Mouse (Mus musculus): ENCODE results near the gene Sh3tc1. TPM values are rescaled to one million over a fixed set of nuclear protein-coding genes. Genes with fewer than 3 reads are reported as not detected.

Sh3tc1 gene
- polyA plus RNA-seq, 1 experiment = 16.6 TPM

DNA sequence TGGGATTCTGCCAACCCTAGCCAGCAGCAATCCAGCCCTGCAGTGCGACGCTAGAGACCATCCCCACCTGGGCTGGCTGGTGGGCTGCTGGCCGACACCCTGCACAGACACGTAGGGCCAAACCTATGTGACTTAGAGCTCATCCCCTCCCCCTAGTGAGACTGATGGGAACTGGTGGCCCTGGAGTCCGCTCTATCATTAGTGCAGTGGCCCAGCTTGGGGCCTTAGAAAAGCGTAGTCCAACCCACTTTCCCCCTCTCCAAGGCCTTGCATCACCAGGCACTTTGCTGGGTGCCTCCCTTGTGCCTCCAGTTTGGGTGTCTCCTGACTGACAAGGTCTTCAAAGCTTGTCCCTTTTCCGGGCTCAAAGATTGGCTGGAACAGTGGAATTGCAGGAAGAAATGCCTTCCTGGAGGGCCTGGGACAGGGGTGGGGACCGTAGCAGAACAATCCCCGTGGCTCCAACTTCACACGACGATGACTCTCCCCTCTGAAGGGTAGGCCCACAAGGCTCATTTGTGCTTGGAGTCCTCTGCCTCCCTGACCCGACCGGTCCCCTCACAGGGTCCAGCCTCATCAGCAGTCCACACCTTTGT is 1.5 kb upstream of the Sh3tc1 start:
- Histone ChIP-seq H3K27ac (replicated peaks; ENCODE audit: low read depth, low read length) (peak overlapping the region; percentile 8; the same call in 1 of the 2 replicates), H3K4me1 (ENCODE audit: control insufficient read depth, insufficient read depth, insufficient read length, low read length) (peaks cover 44% of the 10 kb centered on the region), H3K4me3 (ENCODE audit: insufficient read depth, low read depth, low read length) (no peak overlapping the region)

DNA sequence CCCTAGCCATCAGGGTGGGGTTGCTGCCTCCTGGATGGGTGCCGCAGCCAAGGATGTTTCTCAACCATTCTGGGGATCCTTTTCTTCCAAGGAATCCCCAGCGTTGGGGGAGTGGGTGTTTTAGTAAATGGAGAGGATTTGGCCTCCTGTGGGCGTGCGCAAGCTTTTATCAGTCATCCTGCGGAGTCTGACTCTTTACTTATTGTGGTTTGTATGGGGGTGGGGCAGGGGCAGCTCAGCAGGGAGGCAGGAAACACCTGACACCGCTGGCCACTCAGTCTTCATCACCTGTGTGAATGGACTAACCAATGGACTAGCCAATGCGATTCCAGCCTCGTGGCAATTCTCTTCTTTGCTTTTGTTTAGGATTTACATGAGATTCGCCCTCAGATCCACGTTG is 929 bp upstream of the Sh3tc1 start:
- Histone ChIP-seq H3K4me3 (ENCODE audit: insufficient read depth, low read depth, low read length) (no peak overlapping the region), H3K4me1 (ENCODE audit: control insufficient read depth, insufficient read depth, insufficient read length, low read length) (peaks cover 44% of the 10 kb centered on the region), H3K27ac (replicated peaks; ENCODE audit: low read depth, low read length) (no peak overlapping the region)

DNA sequence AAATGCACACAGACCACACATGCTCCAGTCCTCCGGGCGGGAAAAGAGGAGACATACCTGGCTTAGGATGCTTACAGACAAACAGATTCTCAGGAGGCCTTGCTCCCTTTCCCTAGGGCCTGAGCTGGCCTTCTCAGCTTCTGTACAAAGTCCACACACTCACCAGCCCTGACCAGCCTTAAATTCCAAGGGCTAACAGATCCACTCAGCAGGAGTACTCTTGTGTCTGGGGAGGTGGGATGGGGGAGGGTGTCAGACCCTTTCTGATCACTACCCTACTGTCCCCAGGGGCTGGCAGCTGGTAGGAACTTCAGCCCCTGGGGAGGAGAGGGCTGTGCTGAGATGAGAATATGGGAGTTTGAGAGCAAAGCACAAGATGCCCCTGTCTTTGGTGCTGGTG is 782 bp downstream of the Sh3tc1 start:
- Histone ChIP-seq H3K4me1 (ENCODE audit: control insufficient read depth, insufficient read depth, insufficient read length, low read length) (peaks cover 41% of the 10 kb centered on the region), H3K4me3 (ENCODE audit: insufficient read depth, low read depth, low read length) (no peak overlapping the region), H3K27ac (replicated peaks; ENCODE audit: low read depth, low read length) (no peak overlapping the region)

DNA sequence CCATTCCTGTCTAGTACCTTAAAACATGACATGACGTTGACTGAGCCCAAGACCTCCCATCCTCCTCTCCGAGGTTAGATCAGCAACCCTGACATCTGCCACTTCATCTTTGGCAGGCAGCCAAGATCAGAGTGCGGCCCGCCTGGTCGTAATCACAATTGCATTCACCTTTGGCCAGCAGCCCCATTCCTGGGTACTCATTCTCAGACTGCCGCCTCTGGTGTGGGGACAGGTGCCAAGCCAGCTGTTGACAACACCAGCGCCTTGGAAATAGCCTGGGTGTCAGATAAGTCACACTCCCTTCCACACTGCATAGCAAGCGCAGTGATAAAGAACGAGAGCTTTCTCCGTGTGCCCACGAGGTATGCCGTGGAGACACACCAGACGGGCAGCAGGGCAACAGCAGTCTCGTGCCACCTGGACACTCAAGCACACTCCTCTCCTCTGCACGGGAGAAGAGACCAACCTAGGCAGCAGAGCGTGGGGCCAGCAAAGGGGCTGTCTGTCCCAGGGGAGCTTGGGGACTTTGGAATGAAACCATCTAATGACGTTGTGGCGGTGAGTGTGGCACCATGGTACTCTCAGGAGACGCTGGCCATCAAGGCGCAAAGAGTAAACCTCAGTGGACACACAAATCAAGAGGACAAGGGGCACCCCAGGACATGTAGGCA is 2.4 kb downstream of the Sh3tc1 start:
- H3K27ac ChIP-seq (replicated peaks; ENCODE audit: low read depth, low read length) = no peak overlapping the region
- H3K4me3 ChIP-seq (ENCODE audit: insufficient read depth, low read depth, low read length) = no peak overlapping the region

DNA sequence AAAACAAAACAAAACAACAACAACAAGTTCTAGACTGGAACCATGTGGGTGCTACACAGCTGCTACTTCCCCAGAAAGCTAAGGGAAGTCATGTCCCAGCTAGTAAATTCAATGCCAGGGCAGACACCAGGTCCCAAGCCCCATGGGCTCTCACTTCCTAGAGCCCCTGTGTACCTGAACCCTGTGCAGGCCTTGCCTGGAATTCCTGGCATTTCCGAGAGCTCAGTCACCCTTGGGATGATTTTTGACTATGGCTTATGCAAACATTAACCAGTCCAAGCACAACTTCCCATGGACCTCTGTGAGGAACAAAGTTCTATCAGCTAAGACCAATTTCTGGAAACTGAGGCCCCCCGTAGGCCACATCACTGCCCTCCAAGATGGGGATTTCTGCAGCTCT is 6.3 kb downstream of the Sh3tc1 start:
- Histone ChIP-seq H3K27ac (replicated peaks; ENCODE audit: low read depth, low read length) (no peak overlapping the region), H3K4me1 (ENCODE audit: control insufficient read depth, insufficient read depth, insufficient read length, low read length) (peaks cover 19% of the 10 kb centered on the region), H3K4me3 (ENCODE audit: insufficient read depth, low read depth, low read length) (no peak overlapping the region)

More for the DNA sequence above, 2.4 kb downstream of the Sh3tc1 start:
- H3K4me1 ChIP-seq (ENCODE audit: control insufficient read depth, insufficient read depth, insufficient read length, low read length) = peaks cover 34% of the 10 kb centered on the region

DNA sequence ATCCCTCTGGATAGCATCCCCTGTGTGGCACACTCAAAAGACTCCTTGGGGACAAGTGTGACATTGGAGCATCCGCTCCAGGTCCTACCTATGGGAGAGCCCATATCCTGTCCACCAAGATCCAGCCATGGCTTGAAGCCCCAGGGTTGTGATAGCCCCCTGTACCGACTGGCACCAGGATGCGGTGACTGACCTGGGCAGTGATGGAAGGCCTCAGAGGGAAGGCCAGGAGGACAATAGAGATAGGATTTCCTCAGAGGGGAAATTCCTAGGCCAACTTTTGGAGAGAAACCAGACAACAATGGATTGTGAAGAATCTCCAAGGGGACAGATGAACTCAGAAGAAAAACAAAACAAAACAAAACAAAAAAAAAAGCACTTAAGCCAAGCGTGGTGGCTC is 8.8 kb downstream of the Sh3tc1 start:
- peak overlapping the region; percentile 82 for H3K27ac ChIP-seq (replicated peaks; ENCODE audit: low read depth, low read length)
- H3K4me1 ChIP-seq (ENCODE audit: control insufficient read depth, insufficient read depth, insufficient read length, low read length) = peaks cover 19% of the 10 kb centered on the region
- H3K4me3 ChIP-seq (ENCODE audit: insufficient read depth, low read depth, low read length) = no peak overlapping the region

DNA sequence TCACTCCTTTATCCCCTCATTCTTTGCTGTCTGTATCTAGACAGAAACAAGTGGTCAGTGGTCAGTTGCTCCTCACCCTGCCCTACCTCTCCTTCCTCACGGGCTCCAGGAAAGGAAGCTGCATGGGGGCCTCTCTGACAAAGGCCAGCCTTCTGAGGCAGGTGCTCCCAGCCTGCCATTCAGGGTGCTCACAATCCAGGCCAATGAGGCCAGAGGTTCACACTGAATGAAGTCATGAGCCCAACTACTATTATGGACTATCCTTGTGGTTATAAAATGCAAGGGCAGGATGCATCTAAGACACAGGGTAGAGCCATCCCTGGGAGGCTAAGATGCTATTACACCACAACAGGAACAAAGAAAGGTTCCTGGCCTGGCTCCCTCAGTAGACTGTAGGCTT is 9.2 kb downstream of the Sh3tc1 start:
- Histone ChIP-seq H3K27ac (replicated peaks; ENCODE audit: low read depth, low read length) (peak overlapping the region; percentile 82), H3K4me1 (ENCODE audit: control insufficient read depth, insufficient read depth, insufficient read length, low read length) (peaks cover 23% of the 10 kb centered on the region), H3K4me3 (ENCODE audit: insufficient read depth, low read depth, low read length) (no peak overlapping the region)

DNA sequence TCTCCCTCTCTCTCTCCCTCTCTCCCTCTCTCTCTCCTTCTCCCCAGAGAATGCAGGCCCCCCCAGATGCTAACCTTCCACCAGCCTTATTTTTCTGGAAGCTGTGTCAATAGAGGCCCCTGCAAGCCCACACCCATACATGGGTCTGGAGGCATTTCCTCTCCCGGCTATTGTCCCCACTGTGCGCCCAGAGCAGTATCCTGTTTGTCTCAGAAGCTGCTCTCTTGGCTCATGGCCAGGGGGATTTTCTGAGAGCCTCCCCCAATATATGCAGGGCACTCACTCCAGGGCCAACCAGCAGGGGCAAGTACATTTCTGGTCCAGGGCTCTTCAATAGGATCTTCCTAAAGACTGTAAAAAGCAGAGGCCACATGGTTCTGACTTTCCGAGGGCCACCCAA is 9.9 kb downstream of the Sh3tc1 start:
- Histone ChIP-seq H3K27ac (replicated peaks; ENCODE audit: low read depth, low read length) (peak overlapping the region; percentile 95), H3K4me1 (ENCODE audit: control insufficient read depth, insufficient read depth, insufficient read length, low read length) (peaks cover 27% of the 10 kb centered on the region), H3K4me3 (ENCODE audit: insufficient read depth, low read depth, low read length) (peak overlapping the region; percentile 70)

DNA sequence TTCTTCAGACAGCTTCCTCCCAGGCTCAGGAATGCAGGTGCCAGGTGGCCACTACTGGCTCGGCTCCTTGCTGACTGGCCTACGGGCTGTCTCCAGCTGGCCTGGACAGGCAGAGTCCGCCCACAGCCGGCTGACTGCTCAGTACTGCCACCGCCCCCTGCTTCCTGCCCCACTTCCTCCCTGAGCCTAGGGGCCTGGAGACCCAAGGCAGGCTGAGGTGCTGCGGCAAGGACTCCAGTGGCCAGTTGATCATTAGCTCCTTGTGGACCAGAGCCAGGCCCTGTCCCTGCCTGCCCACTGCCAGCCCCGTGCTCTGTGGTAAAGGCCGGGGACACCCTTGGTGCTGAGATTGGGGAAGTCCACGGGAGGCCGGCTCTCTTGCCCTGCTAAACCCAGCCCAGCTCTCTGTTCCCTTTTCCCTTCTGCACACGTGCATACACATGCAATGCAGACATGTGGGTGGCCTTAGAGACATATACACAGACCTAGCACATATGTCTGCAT is 10.8 kb downstream of the Sh3tc1 start:
- peak overlapping the region; percentile 70 for H3K4me3 ChIP-seq (ENCODE audit: insufficient read depth, low read depth, low read length)
- H3K27ac ChIP-seq (replicated peaks; ENCODE audit: low read depth, low read length) = peak overlapping the region; percentile 95
- peaks cover 29% of the 10 kb centered on the region for H3K4me1 ChIP-seq (ENCODE audit: control insufficient read depth, insufficient read depth, insufficient read length, low read length)

DNA sequence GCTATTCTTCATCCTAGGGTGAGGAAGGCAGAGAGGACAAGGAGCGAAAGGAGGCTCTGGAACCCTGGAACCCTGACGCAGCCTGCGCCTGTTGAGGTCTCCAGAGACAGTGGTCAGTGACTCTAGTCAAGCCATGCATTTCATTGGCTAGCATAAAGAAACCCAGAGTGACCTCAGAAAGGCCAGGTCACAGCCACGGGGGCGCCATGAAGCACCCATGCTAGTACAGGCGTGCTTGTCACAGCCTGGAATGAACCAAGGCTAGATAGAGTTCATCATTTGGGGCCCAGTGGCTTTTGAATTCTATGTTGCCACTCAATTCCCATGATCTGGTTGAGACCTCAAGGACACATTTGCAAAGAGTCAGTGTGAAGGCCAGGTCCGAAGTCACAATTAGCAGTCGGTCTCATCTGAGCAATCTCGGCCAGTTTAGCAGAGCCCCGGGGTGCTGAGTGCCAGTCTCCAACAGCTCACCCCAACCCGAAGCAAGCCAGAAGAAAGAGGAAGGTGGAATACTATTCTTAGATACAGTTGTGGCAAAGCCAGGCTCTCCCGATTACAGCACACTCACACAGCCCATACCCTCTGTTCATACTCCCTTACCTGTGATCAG is 11.3 kb downstream of the Sh3tc1 start:
- Histone ChIP-seq H3K4me3 (ENCODE audit: insufficient read depth, low read depth, low read length) (peak overlapping the region; percentile 70), H3K4me1 (ENCODE audit: control insufficient read depth, insufficient read depth, insufficient read length, low read length) (peaks cover 35% of the 10 kb centered on the region), H3K27ac (replicated peaks; ENCODE audit: low read depth, low read length) (peak overlapping the region; percentile 95)

DNA sequence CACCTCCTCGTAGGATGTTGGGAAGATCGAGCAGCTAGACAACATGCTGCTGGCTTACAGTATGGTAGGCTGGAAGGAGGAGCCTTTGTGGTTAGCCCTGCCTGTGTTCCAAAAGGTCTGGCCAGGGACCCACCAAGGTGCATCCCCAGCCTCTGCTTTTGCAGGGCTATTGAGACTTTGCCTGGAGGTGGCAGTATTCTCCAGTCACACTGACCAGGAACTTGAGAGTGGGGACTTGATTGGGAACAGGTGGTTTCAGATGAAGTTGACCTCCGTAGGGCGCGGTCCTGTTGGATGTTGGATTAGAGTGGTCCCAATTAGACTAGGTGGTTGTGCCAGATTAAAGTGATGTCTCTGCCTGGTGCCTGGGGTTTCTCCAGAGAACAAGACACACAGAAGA is 12.3 kb downstream of the Sh3tc1 start:
- Histone ChIP-seq H3K27ac (replicated peaks; ENCODE audit: low read depth, low read length) (peak overlapping the region; percentile 95), H3K4me1 (ENCODE audit: control insufficient read depth, insufficient read depth, insufficient read length, low read length) (peaks cover 41% of the 10 kb centered on the region), H3K4me3 (ENCODE audit: insufficient read depth, low read depth, low read length) (peak overlapping the region; percentile 70)

DNA sequence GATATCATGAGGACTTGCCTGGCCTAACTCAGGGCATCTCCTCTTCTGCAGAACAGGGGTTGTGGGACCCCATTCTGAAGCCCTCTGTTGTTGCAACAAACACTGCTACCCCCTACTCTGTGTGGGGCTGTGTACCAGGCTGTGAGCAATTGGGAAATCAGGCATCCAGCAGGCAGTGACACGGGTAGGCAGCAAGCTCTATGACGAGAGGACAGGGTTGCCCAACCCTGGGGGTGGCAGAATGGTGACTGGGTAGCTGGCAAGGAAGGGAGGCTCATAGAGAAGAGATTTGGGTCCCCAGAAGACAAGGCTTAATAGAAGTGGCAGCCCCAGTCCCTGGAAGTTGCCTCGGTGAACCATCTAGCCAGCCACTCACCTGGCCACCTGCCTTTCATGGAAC is 13.9 kb downstream of the Sh3tc1 start:
- Histone ChIP-seq H3K4me1 (ENCODE audit: control insufficient read depth, insufficient read depth, insufficient read length, low read length) (peaks cover 45% of the 10 kb centered on the region), H3K4me3 (ENCODE audit: insufficient read depth, low read depth, low read length) (no peak overlapping the region), H3K27ac (replicated peaks; ENCODE audit: low read depth, low read length) (peak overlapping the region; percentile 63; the same call in 1 of the 2 replicates)

DNA sequence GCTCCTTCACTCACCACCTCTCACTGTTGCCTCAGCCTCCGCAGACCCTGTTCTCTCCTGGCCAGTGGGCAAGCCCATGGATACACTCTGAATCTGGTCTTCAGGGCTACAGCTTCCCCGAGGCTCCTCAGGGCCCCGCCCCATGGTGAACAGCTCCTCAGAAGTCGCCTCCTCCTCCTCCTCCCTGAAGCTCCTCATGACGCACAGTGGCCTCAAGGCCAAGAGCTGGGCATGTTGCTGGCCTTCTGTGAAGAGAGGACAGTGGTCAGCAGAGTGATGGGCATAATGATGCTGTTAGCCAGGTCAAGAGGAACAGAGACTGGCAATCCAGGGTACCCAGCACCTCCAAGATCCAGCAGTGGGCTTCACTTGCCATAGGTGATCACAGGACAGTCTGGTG is 15.9 kb downstream of the Sh3tc1 start:
- H3K4me1 ChIP-seq (ENCODE audit: control insufficient read depth, insufficient read depth, insufficient read length, low read length) = peaks cover 57% of the 10 kb centered on the region
- H3K27ac ChIP-seq (replicated peaks; ENCODE audit: low read depth, low read length) = peak overlapping the region; percentile 36; the same call in 1 of the 2 replicates
- no peak overlapping the region for H3K4me3 ChIP-seq (ENCODE audit: insufficient read depth, low read depth, low read length)

DNA sequence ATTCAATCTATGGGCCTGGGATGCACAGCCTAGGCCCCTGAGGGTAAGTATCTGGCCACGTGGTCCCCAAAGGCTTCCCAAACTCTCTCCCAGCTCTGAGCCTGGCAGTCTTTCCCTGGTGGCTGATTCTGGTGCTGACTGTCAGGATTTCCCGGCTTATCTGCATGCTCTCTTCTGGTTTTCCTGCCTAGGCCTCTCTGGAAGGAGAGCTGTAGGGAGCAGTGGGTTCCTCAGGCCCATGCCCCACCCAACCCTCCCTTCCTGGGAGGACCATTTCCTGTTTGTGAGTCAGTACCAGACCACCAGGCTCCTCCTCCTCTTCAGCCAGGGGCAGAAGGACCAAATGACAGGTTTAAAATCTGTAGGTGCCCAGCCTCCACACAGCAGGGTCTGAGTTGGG is 17.1 kb downstream of the Sh3tc1 start:
- no peak overlapping the region for H3K4me3 ChIP-seq (ENCODE audit: insufficient read depth, low read depth, low read length)
- peaks cover 60% of the 10 kb centered on the region for H3K4me1 ChIP-seq (ENCODE audit: control insufficient read depth, insufficient read depth, insufficient read length, low read length)
- peak overlapping the region; percentile 68 for H3K27ac ChIP-seq (replicated peaks; ENCODE audit: low read depth, low read length)

DNA sequence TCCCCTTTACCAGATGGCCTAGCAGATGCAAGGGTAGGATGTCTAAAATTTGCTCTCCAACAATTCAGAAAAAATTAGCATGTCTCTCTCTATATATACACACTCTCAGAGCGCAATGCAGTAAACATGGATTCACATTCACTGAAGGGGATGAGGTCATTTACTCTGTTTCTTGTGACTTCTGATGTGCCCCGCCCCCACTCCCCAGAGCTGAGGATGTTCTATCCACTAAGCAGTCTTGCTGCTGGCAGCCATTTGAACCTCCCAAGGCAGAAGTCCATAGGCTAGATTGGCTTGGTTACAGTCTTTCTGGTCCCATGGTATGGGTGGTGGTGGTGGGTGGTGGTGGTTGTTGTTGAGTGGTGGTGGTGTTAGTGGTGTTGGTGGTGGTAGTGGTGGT is 17.9 kb downstream of the Sh3tc1 start:
- Histone ChIP-seq H3K27ac (replicated peaks; ENCODE audit: low read depth, low read length) (peak overlapping the region; percentile 55), H3K4me3 (ENCODE audit: insufficient read depth, low read depth, low read length) (no peak overlapping the region), H3K4me1 (ENCODE audit: control insufficient read depth, insufficient read depth, insufficient read length, low read length) (peaks cover 55% of the 10 kb centered on the region)
